Mouse (Mus musculus) olfactory bulb, adult 2 months (tissue): ENCODE data around the gene Dio1.

ENCODE experiments used
- CTCF ChIP-seq: fragments of 200-500 bp; IDR thresholded peaks from 2 replicates; pipeline ENCODE4 v1.5.1; 2012; ENCODE audit warnings: low read depth, mild to moderate bottlenecking, low read length, moderate library complexity; ENCODE audit not compliant: insufficient read depth
- POLR2A ChIP-seq: fragments of 200-500 bp; IDR thresholded peaks from 2 replicates; pipeline ENCODE4 v1.6.1; 2012; ENCODE audit warnings: mild to moderate bottlenecking, low read depth, low read length, moderate library complexity; ENCODE audit not compliant: insufficient read depth

DNA sequence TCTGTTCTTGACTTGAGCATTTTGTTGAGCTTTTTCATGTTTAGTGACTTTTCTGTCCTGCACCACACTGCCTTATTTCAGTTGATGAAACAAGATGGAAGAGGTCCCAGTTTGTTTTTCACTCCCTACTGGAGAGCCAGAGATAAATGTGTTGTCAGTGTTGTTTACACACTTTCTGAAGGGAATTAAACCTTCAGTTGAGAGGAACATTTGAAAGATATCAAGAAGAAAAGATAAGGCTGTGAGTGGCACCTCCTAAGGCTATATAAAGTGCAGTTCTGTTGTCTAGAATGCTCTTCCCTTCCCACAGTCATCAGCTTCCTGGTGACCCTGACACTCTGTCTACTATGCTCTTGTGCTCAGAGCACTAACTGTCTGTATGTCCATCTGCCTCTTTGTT lies 44.4 kb upstream of the Dio1 start:
- TF ChIP-seq POLR2A (no peak), CTCF (no peak)
